Mouse (Mus musculus) erythroblast, embryonic 14.5 days (primary cell): ENCODE data around the gene Odf3l2.

Experiments used
- GATA1 ChIP-seq: IDR thresholded peaks from 2 replicates; pipeline ENCODE4 v1.6.1; 2012; ENCODE audit warnings: low read length, inconsistent platforms, mixed read lengths
- TAL1 ChIP-seq: IDR thresholded peaks from 3 replicates; pipeline ENCODE4 v1.6.1; 2012; ENCODE audit warnings: low read length, inconsistent platforms, mixed read lengths

DNA sequence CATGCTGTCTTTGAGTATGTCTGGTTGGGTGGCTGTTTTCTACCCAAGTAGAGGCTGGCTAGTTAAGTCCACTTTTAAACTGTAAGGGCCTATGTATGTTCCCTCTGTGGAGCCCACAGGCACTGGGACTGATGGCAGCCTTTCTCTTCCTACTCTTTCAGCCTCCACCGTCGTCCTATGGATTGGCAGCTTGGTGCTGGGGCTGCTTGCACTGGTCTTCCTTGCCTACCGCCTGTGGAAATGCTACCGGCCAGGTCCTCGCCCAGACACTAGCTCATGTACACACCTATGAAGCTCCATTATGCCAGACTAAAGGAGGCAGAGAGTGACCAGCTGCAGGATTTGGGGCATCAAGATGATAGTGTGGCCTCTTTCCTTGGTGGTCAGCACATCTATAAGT is 22.5 kb upstream of the Odf3l2 start:
- no peak for TF ChIP-seq GATA1
- TF ChIP-seq TAL1, result no peak
